Comparison of ENCODE assay signal across 31 mouse cellular contexts in the genomic region with DNA sequence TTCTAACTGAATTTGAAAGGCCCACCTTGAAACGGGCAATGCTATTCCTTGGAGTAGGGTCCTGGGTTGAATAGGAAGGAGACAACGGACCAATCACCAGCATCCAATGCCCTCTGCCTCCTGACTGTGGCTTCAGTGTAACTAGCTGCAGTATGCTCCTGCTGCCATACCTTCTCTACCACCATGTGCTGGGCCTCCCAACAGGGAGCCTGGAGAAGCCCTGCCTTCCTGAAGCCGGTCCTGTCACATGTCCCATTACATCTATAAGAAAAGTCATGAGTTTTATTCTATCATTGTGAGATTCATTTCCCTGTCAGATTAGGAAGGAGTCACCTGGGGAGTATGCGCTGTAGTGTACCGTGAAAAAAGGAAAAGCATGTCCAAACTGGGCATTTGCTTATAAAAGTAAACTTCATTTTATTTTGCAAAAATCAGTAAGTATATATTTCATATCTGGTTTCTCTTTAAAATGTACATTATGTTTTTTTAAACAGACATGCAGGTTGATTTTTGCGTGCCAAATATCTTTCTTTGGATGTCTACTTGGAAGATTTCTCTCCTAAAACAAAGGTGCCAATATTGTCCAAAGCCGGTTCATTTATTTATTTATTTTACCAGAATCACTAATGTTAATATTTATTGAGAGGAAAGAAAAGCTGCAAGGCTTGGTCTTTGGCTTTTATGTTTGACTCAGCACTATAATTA. TPM values are rescaled to one million over a fixed set of nuclear protein-coding genes. Genes with fewer than 3 reads are reported as not detected.
DNase-seq lines count a peak whose midpoint lies in the region; ATAC-seq lines count a peak whose summit lies in the region.
"Had no signal": no experiment of that assay in that cellular context is flagged by ENCODE, and none has a peak within 500 bp of the region (broad histone marks: within the 10 kb centered on the region; RNA-seq: fewer than 3 reads in every experiment).

No protein-coding gene starts in this region.

- no peaks in the 10 kb centered on the region for H3K9me3 ChIP-seq in forebrain, embryonic 11.5 days (ENCODE audit: control insufficient read depth, low read length)
- H3K9me3 ChIP-seq in forebrain, embryonic 15.5 days, result no peaks in the 10 kb centered on the region
- H3K9me3 ChIP-seq: forebrain, embryonic 12.5 days; G1E; hindbrain, embryonic 10.5 days; hindbrain, embryonic 15.5 days; kidney, embryonic 15.5 days; limb, embryonic 10.5 days; limb, embryonic 15.5 days; midbrain, embryonic 12.5 days; neural tube, embryonic 12.5 days had no signal

- no peak for DNase-seq in forebrain, embryonic 11.5 days (ENCODE audit: low spot score)
- DNase-seq in cerebellum, adult 18-20 months, result peak; percentile 51 to 65
- DNase-seq in cerebellum, postnatal 10 days, result peak; percentile 59 to 65
- peak; percentile 42 for DNase-seq in retina, postnatal 1 day
- no peak for DNase-seq in heart, postnatal 14 days
- no peak for DNase-seq in heart, postnatal 25 days (ENCODE audit: low spot score)
- DNase-seq in MN1 (ENCODE audit: low spot score), result no peak
- DNase-seq: adrenal gland, postnatal 10 days; gastrocnemius, postnatal 14 days; heart, adult 18-20 months; kidney, adult 18-20 months; kidney, postnatal 25 days; lung, adult 2 months; lung, postnatal 10 days; thymus, postnatal 14 days had no signal

- H3K4me1 ChIP-seq in forebrain, embryonic 11.5 days (replicated peaks; ENCODE audit: control insufficient read depth, insufficient read depth, low read length), result no peaks in the 10 kb centered on the region
- 0 out of 2 replicates have a peak, but pooled peaks cover 2% of the 10 kb centered on the region for H3K4me1 ChIP-seq in forebrain, embryonic 15.5 days
- H3K4me1 ChIP-seq: forebrain, embryonic 12.5 days; hindbrain, embryonic 10.5 days; hindbrain, embryonic 15.5 days; kidney, embryonic 15.5 days; limb, embryonic 15.5 days; midbrain, embryonic 12.5 days; neural tube, embryonic 12.5 days had no signal

- 0 out of 2 replicates have a peak, but pooled peaks have one; percentile 27 for ATAC-seq in forebrain, embryonic 11.5 days (replicated peaks; ENCODE audit: low FRiP score)
- no peak for ATAC-seq in forebrain, embryonic 15.5 days (replicated peaks)
- ATAC-seq: inflammation-experienced regulatory T-cells, adult 6 months; Patski had no signal

- H3K36me3 ChIP-seq in forebrain, embryonic 11.5 days (ENCODE audit: control insufficient read depth, insufficient read depth, low read length), result no peaks in the 10 kb centered on the region
- no peaks in the 10 kb centered on the region for H3K36me3 ChIP-seq in forebrain, embryonic 15.5 days
- H3K36me3 ChIP-seq: forebrain, embryonic 12.5 days; G1E; hindbrain, embryonic 10.5 days; hindbrain, embryonic 15.5 days; kidney, embryonic 15.5 days; limb, embryonic 10.5 days; limb, embryonic 15.5 days; midbrain, embryonic 12.5 days; neural tube, embryonic 12.5 days had no signal

- WGBS in forebrain, embryonic 11.5 days, result 81% methylated on average over 7 of the region's 7 CpGs
- whole genome bisulfite sequencing in forebrain, embryonic 15.5 days, result 77% methylated on average over 7 of the region's 7 CpGs

- H3K4me2 ChIP-seq in forebrain, embryonic 11.5 days (ENCODE audit: low read depth, low read length, severe bottlenecking), result no peak overlapping the region
- no peak overlapping the region for H3K4me2 ChIP-seq in forebrain, embryonic 15.5 days (replicated peaks)
- H3K4me2 ChIP-seq: forebrain, embryonic 12.5 days; heart, embryonic 11.5 days; hindbrain, embryonic 15.5 days; kidney, embryonic 15.5 days; limb, embryonic 15.5 days; midbrain, embryonic 12.5 days; neural tube, embryonic 12.5 days had no signal

- H3K27me3 ChIP-seq in forebrain, embryonic 11.5 days (ENCODE audit: control insufficient read depth, insufficient read depth, low read length), result no peaks in the 10 kb centered on the region
- H3K27me3 ChIP-seq in forebrain, embryonic 15.5 days, result no peaks in the 10 kb centered on the region
- H3K27me3 ChIP-seq: forebrain, embryonic 12.5 days; hindbrain, embryonic 15.5 days; kidney, embryonic 15.5 days; limb, embryonic 15.5 days; midbrain, embryonic 12.5 days; neural tube, embryonic 12.5 days had no signal

- H3K27ac ChIP-seq in forebrain, embryonic 11.5 days (ENCODE audit: low read depth, low read length), result no peak overlapping the region
- H3K27ac ChIP-seq in forebrain, embryonic 15.5 days (replicated peaks), result no peak overlapping the region
- H3K27ac ChIP-seq: forebrain, embryonic 12.5 days; hindbrain, embryonic 10.5 days; hindbrain, embryonic 15.5 days; kidney, embryonic 15.5 days; limb, embryonic 10.5 days; limb, embryonic 15.5 days; liver, embryonic 14.5 days; midbrain, embryonic 12.5 days; neural tube, embryonic 12.5 days had no signal

- intact Hi-C loops in heart, postnatal 14 days (cut with DNase I), result no loop called here
- intact Hi-C loops in heart, postnatal 25 days (cut with DNase I), result no loop called here

- no peak overlapping the region for H3K4me3 ChIP-seq in forebrain, embryonic 11.5 days (ENCODE audit: low read depth, low read length)
- H3K4me3 ChIP-seq in forebrain, embryonic 15.5 days, result no peak overlapping the region
- H3K4me3 ChIP-seq: erythroblast, embryonic 14.5 days; forebrain, embryonic 12.5 days; hindbrain, embryonic 10.5 days; hindbrain, embryonic 15.5 days; kidney, embryonic 15.5 days; limb, embryonic 10.5 days; limb, embryonic 15.5 days; midbrain, embryonic 12.5 days; myocyte; neural tube, embryonic 12.5 days had no signal

- no peak overlapping the region for H3K9ac ChIP-seq in forebrain, embryonic 11.5 days (ENCODE audit: low read length)
- no peak overlapping the region for H3K9ac ChIP-seq in forebrain, embryonic 15.5 days (replicated peaks)
- H3K9ac ChIP-seq: forebrain, embryonic 12.5 days; hindbrain, embryonic 15.5 days; kidney, embryonic 15.5 days; limb, embryonic 15.5 days; liver, embryonic 14.5 days; midbrain, embryonic 12.5 days; neural tube, embryonic 12.5 days had no signal

RNA-seq across cellular contexts. Expression of a gene that starts 40.4 kb away (rescaled TPM):
- polyA plus RNA-seq in forebrain, embryonic 11.5 days (2014; fragmentation: Nextera tagmentation; extraction: Ambion mirVana), result 0.23 TPM in 1 of 2 replicates, not detected in the other
- polyA plus RNA-seq in forebrain, embryonic 15.5 days (2015; fragmentation: Nextera tagmentation; extraction: Ambion mirVana), result 0.13 and 0.29 TPM in 2 replicates
- not detected for total RNA-seq in heart, postnatal 14 days (2021)
- total RNA-seq in heart, postnatal 25 days (2021), result not detected
- total RNA-seq: adrenal gland, postnatal 10 days; G1E; gastrocnemius, postnatal 14 days; heart, adult 18-20 months had no signal
- polyA plus RNA-seq: erythroblast, embryonic 14.5 days; G1E; inflammation-experienced regulatory T-cells, adult 6 months; myocyte had no signal

Comparison
In these comparisons a context has a peak if more than half of its experiments do, and no peak if none do; other contexts are left out.
1. DNase-seq: peak in cerebellum, adult 18-20 months (2 of 2), cerebellum, postnatal 10 days (2 of 2) and retina, postnatal 1 day (single experiment); none in forebrain, embryonic 11.5 days (single experiment), heart, postnatal 14 days (0 of 2), heart, postnatal 25 days (single experiment) and MN1 (single experiment).